Mouse (Mus musculus) bone marrow macrophage, adult 2 months (primary cell): ENCODE measurements around the gene Lkaaear1. TPM values are rescaled to one million over a fixed set of nuclear protein-coding genes. Genes with fewer than 3 reads are reported as not detected.

Source experiments
- H3K27ac ChIP-seq: 2 replicates; pipeline ENCODE4 v1.5.1; 2012; ENCODE audit warnings: low read depth, low read length; ENCODE audit not compliant: insufficient read depth
- H3K4me1 ChIP-seq: 2 replicates; pipeline ENCODE4 v1.6.1; 2012; ENCODE audit warnings: low read length; ENCODE audit not compliant: control insufficient read depth, insufficient read depth
- H3K4me3 ChIP-seq: 2 replicates; pipeline ENCODE4 v1.5.1; 2012; ENCODE audit warnings: mild to moderate bottlenecking, low read length, moderate library complexity; ENCODE audit not compliant: insufficient read depth
- CTCF ChIP-seq: IDR thresholded peaks from 2 replicates; pipeline ENCODE4 v1.5.1; 2012; ENCODE audit warnings: low read depth, mild to moderate bottlenecking, low read length, moderate library complexity
- POLR2A ChIP-seq: IDR thresholded peaks from 2 replicates; pipeline ENCODE4 v1.6.1; 2012; ENCODE audit warnings: mild to moderate bottlenecking, low read depth, low read length, borderline replicate concordance
- polyA plus RNA-seq: library from polyadenylated mRNA; stranded (reverse); fragments of >200 nt; gene quantifications from 2 replicates; pipeline ENCODE4 v1.2.4, GENCODE M21; 2012; ENCODE audit not compliant: missing spikeins, insufficient read depth, insufficient read length

The Lkaaear1 gene
- polyA plus RNA-seq, 1 experiment: not detected

DNA sequence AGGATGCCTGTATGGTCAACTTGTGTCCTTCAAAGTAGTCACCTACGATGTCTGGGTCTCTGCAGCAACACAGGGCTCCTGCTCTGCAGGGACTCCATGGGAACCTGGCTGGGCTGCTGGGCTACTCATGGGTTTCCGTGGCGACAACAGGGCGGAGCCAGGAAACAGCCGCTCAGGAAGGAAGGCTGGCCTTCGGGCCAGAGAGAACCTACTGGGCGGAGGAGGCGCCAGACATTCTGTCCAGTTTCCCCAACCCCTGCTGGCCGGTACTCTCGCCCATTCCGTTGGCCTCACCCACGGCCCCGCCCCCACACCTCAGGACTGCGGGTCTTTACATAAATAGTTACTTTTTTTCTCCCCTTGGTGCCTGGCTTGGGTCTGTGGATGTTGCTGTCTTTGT is 22.8 kb downstream of the Lkaaear1 start:
- Histone ChIP-seq H3K4me3 (peak overlapping the region; percentile 41), H3K27ac (no peak overlapping the region), H3K4me1 (peaks cover 11% of the 10 kb centered on the region)
- TF ChIP-seq CTCF (no peak), POLR2A (no peak)

DNA sequence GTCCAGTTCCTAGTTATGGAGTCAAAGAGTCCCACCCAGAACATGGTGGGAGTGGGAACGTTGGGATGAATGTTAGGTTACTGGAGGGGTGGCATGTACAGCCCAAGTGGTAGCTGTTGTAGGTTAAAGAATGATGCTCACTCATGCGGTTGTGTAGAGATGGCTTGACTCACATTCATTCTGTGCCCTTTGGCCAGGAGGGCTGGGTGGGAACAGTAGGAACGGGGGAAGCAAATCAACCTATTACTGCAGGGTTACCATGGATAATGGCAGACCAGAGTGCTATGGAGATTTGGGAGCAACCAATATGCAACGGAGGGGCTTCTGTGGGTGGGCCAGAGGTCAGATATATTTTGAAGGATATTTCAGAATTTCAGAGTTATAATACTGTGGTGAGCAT is 23.3 kb downstream of the Lkaaear1 start:
- Histone ChIP-seq H3K27ac (no peak overlapping the region), H3K4me3 (no peak overlapping the region), H3K4me1 (peaks cover 11% of the 10 kb centered on the region)
- TF ChIP-seq POLR2A (no peak), CTCF (no peak)

DNA sequence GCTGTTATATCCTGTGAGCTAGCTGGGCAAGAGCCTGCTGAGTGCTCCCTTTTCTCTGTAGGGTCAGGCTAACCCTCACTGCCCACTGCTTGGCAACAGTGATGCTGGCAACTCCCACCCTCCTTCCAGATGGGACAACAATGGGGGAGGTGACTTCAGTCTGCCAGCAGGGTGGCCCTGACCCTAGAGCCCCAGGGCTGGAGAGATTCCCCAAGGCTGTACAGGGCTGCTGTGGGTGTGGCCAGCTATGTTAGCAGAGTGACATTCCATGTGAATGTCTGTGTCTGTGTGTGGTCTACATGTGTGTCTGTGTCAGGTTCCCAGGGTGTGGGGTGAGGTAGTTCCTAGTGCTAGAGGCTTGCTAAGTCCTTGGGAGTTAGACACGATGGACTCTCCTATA is 24.7 kb downstream of the Lkaaear1 start:
- H3K27ac ChIP-seq: no peak overlapping the region
- peaks cover 8% of the 10 kb centered on the region for H3K4me1 ChIP-seq
- no peak for TF ChIP-seq POLR2A
- no peak for TF ChIP-seq CTCF
- H3K4me3 ChIP-seq: no peak overlapping the region

DNA sequence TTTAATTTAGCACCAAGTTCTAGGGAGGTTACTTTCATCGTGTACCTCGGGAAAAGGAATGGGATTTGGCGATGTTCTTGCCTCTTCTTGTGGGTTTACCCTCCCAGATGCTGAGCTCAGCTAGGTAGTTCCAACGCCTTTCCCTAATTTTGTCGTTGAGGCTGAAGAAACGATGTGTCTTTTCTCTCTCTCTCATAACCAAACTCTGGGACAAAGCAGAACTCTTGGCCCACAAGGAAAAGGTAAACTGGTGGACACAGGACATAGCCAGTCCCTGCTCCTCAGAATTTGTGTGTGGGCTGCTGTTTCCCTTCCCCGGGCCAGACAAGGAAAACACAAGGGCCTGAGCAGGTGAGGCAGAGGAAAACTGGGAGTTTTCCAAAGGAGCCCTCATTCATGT is 26.3 kb downstream of the Lkaaear1 start:
- no peak for TF ChIP-seq POLR2A
- TF ChIP-seq CTCF: no peak
- H3K4me3 ChIP-seq: no peak overlapping the region
- H3K4me1 ChIP-seq: peaks cover 8% of the 10 kb centered on the region
- no peak overlapping the region for H3K27ac ChIP-seq

DNA sequence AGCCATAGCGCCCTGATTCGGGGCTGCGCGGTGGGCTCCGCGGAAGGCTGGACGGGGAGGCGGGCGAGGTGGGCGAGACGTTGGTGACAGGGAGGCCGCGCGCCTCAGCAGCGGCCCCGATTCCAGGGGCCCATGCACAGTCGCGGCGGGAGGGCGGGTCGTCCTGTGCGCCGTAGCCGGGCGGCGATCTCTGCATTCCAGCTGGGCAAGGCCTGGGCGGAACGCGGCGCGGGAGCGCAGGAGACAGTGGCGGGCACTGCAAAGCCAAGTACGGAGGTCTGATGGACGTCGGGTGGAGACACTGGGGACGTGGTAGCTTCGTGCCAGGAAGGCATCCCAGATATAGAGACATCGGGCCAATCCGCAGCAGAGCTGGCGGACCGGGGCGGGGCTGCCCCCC is 26.9 kb downstream of the Lkaaear1 start, which contains the start of gene Sox18:
Gene Sox18, minus strand, starts transcription at position 315 of the 400 bp plus-strand sequence.
- Histone ChIP-seq H3K27ac (no peak within 1 kb of the TSS), H3K4me1 (peaks cover 8% of the 10 kb centered on the region), H3K4me3 (no peak within 1 kb of the TSS)
- TF ChIP-seq CTCF (no peak), POLR2A (no peak)

DNA sequence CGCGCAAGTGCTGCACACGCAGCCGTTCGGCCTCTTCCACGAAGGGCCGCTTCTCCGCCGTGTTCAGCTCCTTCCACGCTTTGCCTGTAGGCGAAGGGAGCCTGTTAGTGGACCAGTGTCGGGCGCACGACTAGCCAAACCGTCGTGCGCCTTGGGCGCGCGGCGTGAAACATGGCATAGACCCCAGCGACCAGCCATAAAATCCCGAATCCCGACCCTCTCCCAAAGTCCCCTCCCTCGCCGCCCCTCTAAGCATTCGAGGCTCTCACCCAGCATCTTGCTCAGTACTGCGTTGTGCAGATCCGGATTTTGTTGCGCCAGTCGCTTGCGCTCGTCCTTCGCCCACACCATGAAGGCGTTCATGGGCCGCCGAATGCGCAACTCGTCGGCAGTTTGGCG is 27.3 kb downstream of the Lkaaear1 start:
- Histone ChIP-seq H3K27ac (no peak overlapping the region), H3K4me3 (no peak overlapping the region), H3K4me1 (peaks cover 7% of the 10 kb centered on the region)
- TF ChIP-seq CTCF: no peak

DNA sequence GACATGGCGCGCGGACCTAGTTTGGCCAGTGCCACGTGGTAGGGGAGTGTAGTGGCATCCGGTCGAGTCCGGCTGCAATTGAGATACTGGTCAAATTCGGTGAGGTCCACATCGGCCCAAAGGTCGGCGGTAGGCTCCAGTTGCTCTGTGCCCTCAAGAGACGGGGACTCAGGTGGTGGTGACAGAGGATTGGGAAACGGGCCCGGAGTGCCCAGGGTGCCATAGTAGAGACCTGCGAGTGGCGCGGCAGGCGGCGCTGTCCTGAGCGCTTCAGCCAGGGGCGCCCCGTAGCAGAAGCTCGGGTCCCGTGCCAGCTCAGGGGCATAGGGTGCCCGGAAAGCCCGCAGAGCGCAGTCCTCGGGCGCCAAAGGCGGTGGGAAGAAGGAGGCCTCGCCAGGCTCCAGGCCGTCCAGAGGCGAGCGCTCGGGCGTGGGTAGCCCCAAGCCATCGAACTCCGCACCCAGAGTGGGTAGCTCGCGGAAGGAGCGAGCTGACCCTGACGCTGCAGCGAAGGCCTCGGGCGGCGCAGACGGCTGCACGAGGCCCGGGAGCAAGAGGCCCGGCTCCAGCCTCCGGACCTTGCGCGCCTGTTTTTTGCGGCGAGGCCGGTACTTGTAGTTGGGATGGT is 27.8 kb downstream of the Lkaaear1 start:
- no peak overlapping the region for H3K4me3 ChIP-seq
- no peak overlapping the region for H3K27ac ChIP-seq

DNA sequence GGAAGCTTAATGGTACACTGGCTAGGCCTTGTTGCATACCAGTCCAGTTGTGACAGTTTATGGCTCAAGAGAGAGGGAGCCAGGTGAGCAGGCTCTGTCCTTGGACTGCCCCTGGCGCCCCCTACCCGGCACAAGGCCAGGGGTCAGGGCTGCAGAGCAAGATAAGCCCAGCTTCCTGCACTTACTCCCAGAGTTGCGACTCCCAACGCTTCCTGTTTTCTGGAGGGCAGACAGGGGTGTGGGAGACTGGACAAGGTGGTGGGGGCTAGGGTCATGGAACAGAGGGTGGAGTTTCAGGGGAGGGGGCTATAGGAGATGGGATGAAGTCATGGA is 35.0 kb downstream of the Lkaaear1 start:
- no peak for TF ChIP-seq POLR2A
- TF ChIP-seq CTCF: no peak
- Histone ChIP-seq H3K4me3 (no peak overlapping the region), H3K27ac (no peak overlapping the region), H3K4me1 (peaks cover 20% of the 10 kb centered on the region)

More for the DNA sequence above, 27.8 kb downstream of the Lkaaear1 start:
- TF ChIP-seq POLR2A (no peak), CTCF (no peak)
- peaks cover 3% of the 10 kb centered on the region; the same call in 1 of the 2 replicates for H3K4me1 ChIP-seq

DNA sequence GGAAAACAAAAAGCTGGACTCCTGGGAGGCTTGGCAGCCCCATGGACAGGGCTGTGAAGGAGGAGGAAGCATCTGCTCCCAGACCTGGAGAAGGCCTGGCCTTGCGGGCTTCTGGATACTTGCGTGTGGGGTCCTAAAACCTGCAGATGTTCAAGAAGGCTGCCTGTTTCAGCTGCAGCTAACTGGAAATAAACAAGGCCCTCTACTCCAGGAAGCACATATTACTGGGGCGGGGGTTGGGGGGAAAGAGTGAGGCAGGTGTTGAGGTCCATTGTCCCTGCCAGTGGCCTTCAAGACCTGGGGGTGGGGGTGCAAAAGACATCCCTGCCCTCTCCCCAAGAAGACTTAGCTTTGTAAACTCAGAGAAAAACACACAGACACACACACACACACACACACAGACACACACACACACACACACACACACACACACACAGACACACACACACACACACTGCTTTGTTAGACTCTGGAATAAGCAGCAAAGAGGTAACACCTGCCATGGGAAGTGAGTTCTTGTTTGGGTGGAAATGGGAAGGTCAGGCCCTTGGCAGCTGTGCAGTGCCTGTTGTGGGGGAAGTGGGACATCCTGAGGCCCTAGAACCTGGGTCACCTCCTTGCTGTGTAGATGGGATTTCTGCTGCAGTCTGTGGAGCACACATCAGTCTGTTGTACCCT is 35.5 kb downstream of the Lkaaear1 start:
- H3K4me3 ChIP-seq: no peak overlapping the region
- H3K4me1 ChIP-seq: peaks cover 20% of the 10 kb centered on the region
- no peak overlapping the region for H3K27ac ChIP-seq
- no peak for TF ChIP-seq CTCF
- TF ChIP-seq POLR2A: no peak

DNA sequence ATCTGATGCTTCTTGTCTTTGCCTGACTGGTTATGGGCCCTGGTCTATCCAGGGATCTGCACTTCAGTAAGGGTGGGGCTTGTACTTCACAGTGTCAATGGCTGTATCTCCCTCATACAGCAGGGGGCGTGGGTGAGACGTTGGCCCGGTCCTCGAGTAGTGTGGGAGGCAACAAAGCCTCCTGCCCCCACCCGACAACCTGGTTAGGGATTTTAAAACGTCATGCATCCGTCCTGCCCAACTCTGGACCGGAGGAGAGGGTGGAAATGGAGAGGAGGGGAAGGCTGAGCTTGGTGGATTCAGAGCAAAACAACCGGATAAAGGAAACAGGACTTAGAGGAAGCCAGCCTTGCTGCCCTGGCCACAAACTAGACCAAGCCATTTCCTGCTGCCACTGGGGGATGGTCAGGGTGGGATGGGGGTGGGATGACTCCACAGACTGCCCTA is 38.6 kb downstream of the Lkaaear1 start:
- Histone ChIP-seq H3K4me1 (peaks cover 20% of the 10 kb centered on the region), H3K27ac (peak overlapping the region; percentile 26; the same call in 1 of the 2 replicates), H3K4me3 (peak overlapping the region; percentile 4; the same call in 1 of the 2 replicates)
- TF ChIP-seq CTCF: peak; percentile 83
- TF ChIP-seq POLR2A: no peak
